Mouse (Mus musculus) limb, embryonic 10.5 days (tissue): Measurements from ENCODE around the gene Pemt. TPM values are rescaled to one million over a fixed set of nuclear protein-coding genes. Genes with fewer than 3 reads are reported as not detected.
A peak's percentile ranks its signal among the peaks of the same experiment; 100 is the strongest.

Experiments
- DNase-seq: peaks from one replicate; pipeline ENCODE4 v3.0.0-alpha.2; 2017; ENCODE audit warnings: low spot score
- H3K27ac ChIP-seq: fragments of 300-500 bp; sonication (generic); 2 replicates; pipeline ENCODE4 v1.5.1; 2016; ENCODE audit warnings: mild to moderate bottlenecking
- H3K27me3 ChIP-seq: fragments of 300-500 bp; sonication (generic); 2 replicates; pipeline ENCODE4 v1.6.1; 2016; ENCODE audit warnings: low read depth, mild to moderate bottlenecking; ENCODE audit not compliant: poor library complexity, severe bottlenecking
- H3K36me3 ChIP-seq: fragments of 300-500 bp; sonication (generic); 2 replicates; pipeline ENCODE4 v1.6.1; 2016; ENCODE audit warnings: mild to moderate bottlenecking, moderate library complexity
- H3K4me1 ChIP-seq: fragments of 300-500 bp; sonication (generic); 2 replicates; pipeline ENCODE4 v1.6.1; 2016
- H3K4me3 ChIP-seq: fragments of 300-500 bp; sonication (generic); 2 replicates; pipeline ENCODE4 v1.5.1; 2016; ENCODE audit warnings: mild to moderate bottlenecking, moderate library complexity
- H3K9me3 ChIP-seq: fragments of 300-500 bp; sonication (generic); replicated peaks from 2 replicates; pipeline ENCODE4 v1.6.1; 2016; ENCODE audit warnings: mild to moderate bottlenecking
- WGBS: fragments of 180-500 bp; shearing (Covaris S2); methylation state at CpG from one replicate; pipeline ENCODE4 v1.1.7; 2016; 5-methylcytosine and 5-hydroxymethylcytosine counted together
- polyA plus RNA-seq: library from polyadenylated mRNA; unstranded; fragments of >200 nt; fragmentation: Nextera tagmentation; extraction: Ambion mirVana; gene quantifications from 2 replicates; pipeline ENCODE4 v1.2.1, GENCODE M21; 2016

Pemt gene
- polyA plus RNA-seq = 5.3 and 7.5 TPM in 2 replicates

DNA sequence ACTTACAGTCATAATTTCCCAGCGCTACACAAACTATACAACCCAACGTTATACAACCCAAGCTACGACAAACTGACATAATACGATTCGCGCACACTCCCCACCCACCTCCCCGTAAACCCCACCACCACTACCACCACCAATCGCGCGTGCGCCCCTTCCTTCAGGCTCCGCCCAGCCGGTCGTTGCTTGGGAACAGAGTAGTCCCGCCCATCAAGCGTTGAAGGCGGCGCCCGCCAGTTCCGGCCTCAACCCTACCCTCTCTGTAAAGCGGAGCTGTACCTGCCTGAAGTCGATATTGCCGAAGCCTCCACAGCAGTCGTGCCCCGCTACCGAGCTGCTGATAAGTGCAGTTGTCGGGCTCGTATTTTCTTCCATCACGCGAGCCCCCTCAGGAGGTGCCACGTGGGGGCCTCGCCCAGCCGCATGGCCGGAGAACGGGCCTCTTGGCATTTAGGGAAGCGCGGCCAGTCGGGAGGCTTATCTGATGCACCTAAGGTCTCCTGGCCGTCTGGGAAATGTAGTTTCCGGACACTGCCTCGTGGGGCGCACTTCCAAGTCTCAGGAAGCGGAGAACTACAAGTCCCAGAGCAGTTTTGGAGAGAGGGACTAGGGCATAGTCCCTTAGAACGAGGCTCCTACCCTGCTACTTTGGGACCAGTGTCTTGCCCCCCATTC is at the start of gene Pemt:
Gene Pemt, minus strand, starts transcription at position 432 of the 678 bp plus-strand sequence.
- Histone ChIP-seq H3K4me3 (peak within 1 kb of the TSS; percentile 66), H3K4me1 (peaks cover 6% of the 10 kb centered on the region), H3K36me3 (no peaks in the 10 kb centered on the region), H3K27ac (peak within 1 kb of the TSS; percentile 91), H3K9me3 (no peaks in the 10 kb centered on the region), H3K27me3 (no peaks in the 10 kb centered on the region)
- DNase-seq = peak; percentile 97
- under 1% methylated on average over 44 of the region's 44 CpGs for WGBS

DNA sequence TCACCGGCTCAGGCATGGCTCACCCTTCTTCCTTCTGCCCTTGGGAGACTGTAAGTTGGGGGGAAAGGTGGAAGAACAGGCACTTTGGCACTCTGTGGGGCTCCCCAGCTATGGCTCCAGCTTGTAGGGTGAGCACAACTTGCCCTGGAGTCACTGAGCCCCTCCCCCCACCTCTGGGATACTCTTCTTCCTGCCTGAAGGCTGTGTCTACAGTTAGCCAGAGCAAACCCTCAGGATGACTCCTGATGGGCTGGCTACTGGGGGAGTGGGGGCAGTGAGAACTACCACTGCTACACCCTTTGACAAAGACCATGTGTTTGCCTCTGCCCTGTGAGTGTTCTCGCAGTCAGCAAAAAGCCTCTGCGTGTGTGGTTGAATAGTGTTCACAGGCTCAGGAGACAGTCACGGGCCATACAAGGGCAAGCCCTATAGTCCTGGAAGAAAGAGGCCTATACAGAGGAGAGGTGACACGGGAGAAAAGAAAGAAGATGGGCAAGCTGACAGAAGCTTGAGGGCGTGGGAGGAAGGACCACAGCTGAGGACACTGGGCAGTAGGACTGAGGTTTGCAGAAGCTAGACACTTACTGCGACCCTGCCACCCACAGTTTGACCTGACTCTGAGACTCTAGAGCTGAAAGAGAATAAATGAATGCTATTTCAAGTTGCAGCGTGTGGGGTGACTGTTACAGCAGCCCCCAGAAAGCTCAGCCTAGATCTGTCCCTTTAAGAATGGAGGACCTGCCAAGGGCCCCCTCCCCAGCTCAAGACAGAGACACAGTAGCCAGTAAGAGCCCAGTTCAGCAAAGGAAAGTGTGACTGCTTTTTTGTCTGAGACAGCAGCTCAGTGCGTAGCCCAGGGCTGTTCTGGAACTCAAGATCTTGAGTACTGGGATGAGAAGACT is 48.9 kb upstream of the Pemt start:
- H3K27me3 ChIP-seq = 0 out of 2 replicates have a peak, but pooled peaks cover 10% of the 10 kb centered on the region
- H3K9me3 ChIP-seq = no peaks in the 10 kb centered on the region
- no peak for DNase-seq
- no peaks in the 10 kb centered on the region for H3K36me3 ChIP-seq
- peaks cover 45% of the 10 kb centered on the region for H3K4me1 ChIP-seq
- no peak overlapping the region for H3K4me3 ChIP-seq
- H3K27ac ChIP-seq = peak overlapping the region; percentile 4; the same call in 1 of the 2 replicates
- 55% methylated on average over 9 of the region's 9 CpGs for WGBS

DNA sequence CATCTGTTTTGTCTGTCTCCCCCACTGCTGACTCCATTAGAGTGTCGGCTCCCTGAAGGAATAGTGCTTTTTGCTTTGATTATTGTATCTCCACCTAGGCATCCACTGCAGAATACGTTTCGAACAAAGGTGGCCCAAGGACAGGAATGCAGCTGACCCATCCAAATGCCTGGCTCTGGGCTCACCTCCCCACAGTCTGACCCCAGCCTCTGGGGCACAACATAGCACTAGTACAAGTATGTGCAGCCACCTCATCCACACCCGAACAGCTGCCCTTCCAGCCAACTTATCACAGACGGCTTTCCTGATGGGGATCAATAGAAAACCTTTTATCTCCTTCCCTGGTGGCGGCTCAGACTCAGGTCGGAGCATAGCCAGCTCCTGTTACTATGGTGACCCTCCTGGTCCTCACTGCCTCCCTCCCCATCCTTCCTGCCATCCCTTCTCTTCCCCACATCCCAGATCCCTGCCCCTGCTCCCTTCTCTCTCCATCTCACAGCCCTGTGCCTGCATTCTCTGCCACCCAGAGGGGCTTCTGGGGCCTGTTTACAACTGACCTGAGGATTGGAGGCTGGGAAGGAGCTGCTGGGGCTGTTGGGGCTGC is 47.8 kb upstream of the Pemt start:
- Histone ChIP-seq H3K9me3 (no peaks in the 10 kb centered on the region), H3K4me1 (peaks cover 48% of the 10 kb centered on the region), H3K4me3 (no peak overlapping the region), H3K27me3 (0 out of 2 replicates have a peak, but pooled peaks cover 10% of the 10 kb centered on the region), H3K36me3 (no peaks in the 10 kb centered on the region), H3K27ac (no peak overlapping the region)
- WGBS = 46% methylated on average over 7 of the region's 7 CpGs
- DNase-seq = no peak

DNA sequence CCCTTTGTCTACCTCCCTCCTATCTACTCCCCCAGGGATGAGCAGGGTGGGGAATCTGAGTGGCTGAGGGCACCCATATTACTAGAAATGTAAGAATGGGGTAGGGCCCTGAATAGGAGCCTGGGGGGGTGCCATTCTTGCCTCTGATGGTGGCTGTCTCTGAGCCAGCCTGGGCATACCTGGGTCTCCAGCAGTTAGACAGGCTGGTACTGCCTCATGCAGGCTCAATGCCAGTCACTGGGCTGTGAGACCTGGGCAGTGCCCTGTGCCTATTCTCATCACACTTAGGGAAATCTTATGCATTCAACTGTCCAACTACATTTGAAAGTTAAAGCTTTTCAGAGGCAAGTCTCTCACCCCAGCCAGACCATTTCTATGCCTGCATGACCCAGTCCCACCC is 46.9 kb upstream of the Pemt start:
- no peak for DNase-seq
- H3K9me3 ChIP-seq = no peaks in the 10 kb centered on the region
- no peak overlapping the region for H3K4me3 ChIP-seq
- peaks cover 56% of the 10 kb centered on the region for H3K4me1 ChIP-seq
- no peaks in the 10 kb centered on the region for H3K36me3 ChIP-seq
- H3K27ac ChIP-seq = no peak overlapping the region
- 0 out of 2 replicates have a peak, but pooled peaks cover 10% of the 10 kb centered on the region for H3K27me3 ChIP-seq

DNA sequence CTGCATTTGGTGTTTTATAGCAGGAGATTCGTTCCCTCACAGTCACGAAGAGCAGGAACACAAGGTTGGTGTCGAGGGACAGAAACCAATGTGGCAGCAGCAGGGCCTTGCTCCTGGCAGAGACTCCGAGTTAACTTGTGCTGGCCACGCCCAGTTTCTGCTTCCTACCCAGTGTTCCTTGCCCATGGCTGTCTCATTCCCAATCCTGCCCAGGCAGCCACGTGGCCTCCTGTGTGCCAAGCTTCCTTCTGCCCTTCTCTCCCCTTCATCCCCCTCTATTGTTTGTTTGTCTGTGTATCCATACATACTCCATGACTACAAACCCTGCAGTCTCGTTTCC is 45.1 kb upstream of the Pemt start:
- Histone ChIP-seq H3K4me1 (peaks cover 57% of the 10 kb centered on the region), H3K27me3 (0 out of 2 replicates have a peak, but pooled peaks cover 10% of the 10 kb centered on the region), H3K36me3 (no peaks in the 10 kb centered on the region), H3K27ac (no peak overlapping the region), H3K4me3 (no peak overlapping the region), H3K9me3 (no peaks in the 10 kb centered on the region)
- 71% methylated on average over 7 of the region's 7 CpGs for WGBS
- DNase-seq = no peak

DNA sequence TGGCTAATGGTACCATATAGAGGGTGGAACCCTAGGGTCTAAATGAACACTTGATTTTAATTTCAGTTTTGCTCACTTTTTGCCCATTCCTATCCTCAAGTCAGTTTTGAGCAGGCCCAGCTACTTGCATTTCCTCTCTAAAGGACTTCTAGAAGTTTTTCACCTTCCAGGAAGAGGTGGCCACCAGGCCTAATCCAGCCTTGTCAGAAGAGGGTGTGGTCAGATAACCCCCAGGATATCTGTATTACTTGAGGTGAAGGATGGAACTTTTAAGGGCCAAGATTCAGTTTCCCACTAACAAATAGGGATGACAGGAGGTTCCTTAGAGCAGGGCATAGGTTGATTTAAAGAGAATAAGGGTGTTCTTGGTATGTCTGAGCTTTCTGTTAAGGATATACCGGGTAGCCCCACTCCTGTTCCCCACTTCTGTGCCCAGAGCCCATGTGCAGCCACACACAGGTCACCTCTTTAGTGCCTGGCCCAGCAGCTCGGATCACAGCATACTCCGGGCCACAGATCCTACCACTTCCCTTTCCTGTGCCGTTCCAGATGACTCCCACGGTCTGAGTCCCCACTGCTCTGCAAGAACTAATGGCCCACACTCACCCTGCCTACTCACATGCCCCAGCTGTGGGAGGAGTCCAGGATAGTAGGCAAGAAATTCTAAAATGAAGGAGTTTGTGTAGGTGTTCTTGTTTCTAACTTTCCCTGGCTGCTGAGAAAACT is 44.6 kb upstream of the Pemt start:
- no peak for DNase-seq
- peaks cover 57% of the 10 kb centered on the region for H3K4me1 ChIP-seq

DNA sequence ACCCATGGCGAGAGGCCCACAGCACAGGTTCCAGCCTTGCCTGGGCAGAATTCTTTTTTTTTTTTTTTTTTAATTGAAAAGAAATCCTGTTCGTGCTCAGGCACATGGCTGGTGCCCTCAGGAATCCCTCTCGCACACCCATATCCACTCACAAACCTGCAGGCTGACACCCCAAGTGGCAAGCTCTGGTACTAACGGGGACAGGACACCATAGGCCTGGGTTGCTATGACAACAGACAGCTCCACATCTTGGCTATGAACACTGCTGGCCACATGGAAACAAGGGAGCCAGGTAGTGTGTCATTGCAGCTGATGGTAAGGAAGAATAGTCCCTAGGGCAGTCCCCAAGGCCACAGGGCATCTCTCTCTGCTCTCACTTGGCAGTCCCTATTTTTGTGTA is 42.7 kb upstream of the Pemt start:
- H3K4me3 ChIP-seq = no peak overlapping the region
- peaks cover 41% of the 10 kb centered on the region for H3K4me1 ChIP-seq
- H3K27ac ChIP-seq = no peak overlapping the region
- H3K27me3 ChIP-seq = 0 out of 2 replicates have a peak, but pooled peaks cover 5% of the 10 kb centered on the region
- H3K36me3 ChIP-seq = no peaks in the 10 kb centered on the region
- 53% methylated on average over 4 of the region's 4 CpGs for WGBS
- no peak for DNase-seq
- no peaks in the 10 kb centered on the region for H3K9me3 ChIP-seq

More for the DNA sequence above, 44.6 kb upstream of the Pemt start:
- H3K27ac ChIP-seq = no peak overlapping the region
- H3K27me3 ChIP-seq = 0 out of 2 replicates have a peak, but pooled peaks cover 10% of the 10 kb centered on the region
- H3K9me3 ChIP-seq = no peaks in the 10 kb centered on the region
- H3K4me3 ChIP-seq = no peak overlapping the region
- WGBS = 74% methylated on average over 5 of the region's 5 CpGs
- no peaks in the 10 kb centered on the region for H3K36me3 ChIP-seq

DNA sequence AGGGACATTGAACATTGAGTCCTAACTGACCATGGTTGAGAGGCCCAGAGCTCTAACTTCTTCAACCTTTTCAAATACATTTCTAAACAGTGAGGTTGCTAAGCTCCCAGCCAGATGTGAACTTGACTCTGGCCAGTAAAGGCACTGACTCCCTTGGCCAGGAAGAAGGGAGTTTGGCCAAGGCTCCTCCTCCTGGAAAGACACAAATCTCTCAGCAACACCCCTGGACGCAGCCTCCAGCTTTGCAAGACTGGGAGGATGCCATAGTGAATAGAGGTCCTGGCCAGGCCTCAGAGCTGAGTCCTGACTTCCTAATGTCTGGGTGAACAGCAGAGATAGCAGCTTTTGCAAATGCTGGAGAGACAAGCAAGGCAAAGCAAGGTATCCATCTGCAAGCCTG is 40.4 kb upstream of the Pemt start:
- Histone ChIP-seq H3K4me1 (peaks cover 21% of the 10 kb centered on the region), H3K27me3 (no peaks in the 10 kb centered on the region), H3K9me3 (no peaks in the 10 kb centered on the region), H3K27ac (no peak overlapping the region), H3K4me3 (no peak overlapping the region), H3K36me3 (no peaks in the 10 kb centered on the region)
- no peak for DNase-seq
- WGBS = 76% methylated on average over 1 of the region's 1 CpGs

DNA sequence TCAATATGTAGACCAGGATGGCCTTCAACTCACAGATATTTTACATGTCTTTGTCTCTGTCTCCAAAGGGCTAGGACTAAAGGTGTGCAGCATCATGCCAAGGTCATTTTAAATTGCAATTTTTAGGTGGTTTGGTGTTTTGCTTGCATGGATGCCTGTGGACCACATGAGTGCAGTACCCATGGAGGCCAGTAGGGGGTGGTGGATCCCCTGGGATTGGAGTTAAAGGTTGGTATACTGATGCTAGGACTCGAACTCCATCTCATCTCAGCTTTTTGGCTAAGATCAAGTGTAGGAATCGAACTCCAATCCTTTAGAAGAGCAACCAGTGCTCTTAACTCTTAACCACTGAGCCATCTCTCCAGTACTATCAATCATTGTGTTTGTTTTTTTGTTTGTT is 38.3 kb upstream of the Pemt start:
- peak; percentile 73 for DNase-seq
- Histone ChIP-seq H3K27me3 (no peaks in the 10 kb centered on the region), H3K4me3 (no peak overlapping the region), H3K27ac (no peak overlapping the region), H3K4me1 (peaks cover 12% of the 10 kb centered on the region; the same call in 1 of the 2 replicates), H3K9me3 (no peaks in the 10 kb centered on the region), H3K36me3 (no peaks in the 10 kb centered on the region)
- WGBS = 54% methylated on average over 2 of the region's 2 CpGs

DNA sequence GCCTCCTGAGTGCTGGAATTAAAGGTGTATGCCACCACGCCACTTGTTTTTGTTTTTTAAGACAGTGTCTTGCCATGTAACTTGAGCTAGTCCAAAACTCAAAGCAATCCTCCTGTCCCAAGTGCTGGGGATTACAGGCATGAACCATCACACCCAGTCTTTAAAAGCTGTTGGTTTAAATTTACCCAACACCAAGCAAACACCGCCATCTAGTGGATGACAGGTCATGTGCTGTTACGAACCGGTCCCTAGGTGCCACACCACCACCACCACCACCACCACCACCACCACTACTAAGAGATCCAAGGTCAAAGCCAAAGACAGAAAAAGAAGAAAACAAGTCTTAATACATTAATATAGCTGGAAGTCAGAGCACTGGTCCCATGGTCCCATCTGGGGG is 30.5 kb upstream of the Pemt start:
- Histone ChIP-seq H3K4me3 (no peak overlapping the region), H3K4me1 (no peaks in the 10 kb centered on the region), H3K27me3 (no peaks in the 10 kb centered on the region), H3K36me3 (no peaks in the 10 kb centered on the region), H3K9me3 (no peaks in the 10 kb centered on the region), H3K27ac (no peak overlapping the region)
- 15% methylated on average over 4 of the region's 4 CpGs for WGBS
- DNase-seq = peak; percentile 78

DNA sequence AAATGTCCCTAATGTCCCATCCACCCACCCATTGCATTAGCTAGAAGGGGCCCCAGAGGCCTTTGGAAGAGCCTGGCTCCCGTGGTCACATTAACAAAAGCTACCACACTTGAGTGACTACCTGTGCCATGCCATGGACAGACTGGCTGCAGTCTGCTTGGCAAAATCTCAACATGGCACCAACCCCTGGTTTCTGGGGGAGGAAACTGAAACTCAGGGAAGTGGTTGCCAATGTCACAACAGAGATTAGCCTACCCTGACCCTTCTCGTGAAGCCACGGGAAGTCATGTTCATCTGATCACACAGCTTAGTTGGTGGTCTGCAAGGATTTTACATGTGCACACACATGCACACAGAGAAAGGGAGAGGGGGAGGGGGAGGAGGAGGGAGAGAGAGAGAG is 29.9 kb upstream of the Pemt start:
- WGBS = 86% methylated on average over 3 of the region's 3 CpGs
- Histone ChIP-seq H3K4me1 (0 out of 2 replicates have a peak, but pooled peaks cover 3% of the 10 kb centered on the region), H3K27ac (no peak overlapping the region), H3K4me3 (no peak overlapping the region), H3K9me3 (no peaks in the 10 kb centered on the region), H3K27me3 (no peaks in the 10 kb centered on the region), H3K36me3 (no peaks in the 10 kb centered on the region)
- DNase-seq = no peak

DNA sequence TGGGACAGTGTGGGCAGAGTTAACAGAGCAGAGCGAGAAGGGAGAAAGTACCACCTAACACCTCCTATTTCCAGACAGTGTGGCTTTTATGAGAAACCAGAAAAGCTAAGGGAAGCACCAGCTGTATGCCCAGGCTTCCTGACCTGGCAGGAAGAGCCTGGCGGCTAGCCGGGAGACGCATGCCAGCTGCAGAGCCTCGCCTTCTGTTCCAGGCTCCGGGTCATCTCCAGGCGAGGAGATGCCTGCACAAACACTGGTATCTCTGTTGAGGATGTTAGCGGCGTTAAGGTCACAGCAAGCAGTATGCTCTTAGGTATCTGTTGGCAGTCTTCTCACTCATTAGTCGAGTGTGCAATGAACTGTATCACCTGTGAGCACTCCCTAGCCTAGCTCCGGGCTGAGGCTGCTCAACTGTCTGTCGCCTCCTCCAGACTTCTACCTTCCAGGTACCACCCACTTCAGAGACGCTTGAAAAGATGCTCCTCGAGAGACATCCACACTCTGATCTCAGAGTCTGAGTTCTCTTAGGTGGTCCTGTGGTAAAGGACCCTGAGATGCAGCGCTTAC is 27.7 kb upstream of the Pemt start:
- no peak overlapping the region for H3K4me3 ChIP-seq
- no peaks in the 10 kb centered on the region for H3K36me3 ChIP-seq
- 79% methylated on average over 15 of the region's 15 CpGs for WGBS
- H3K27ac ChIP-seq = no peak overlapping the region
- H3K27me3 ChIP-seq = no peaks in the 10 kb centered on the region
- DNase-seq = no peak
- 0 out of 2 replicates have a peak, but pooled peaks cover 3% of the 10 kb centered on the region for H3K4me1 ChIP-seq
- H3K9me3 ChIP-seq = no peaks in the 10 kb centered on the region
